Mouse (Mus musculus) erythroblast, embryonic 14.5 days (primary cell): ENCODE data around the gene Asprv1.

Source experiments
- GATA1 ChIP-seq: IDR thresholded peaks from 2 replicates; pipeline ENCODE4 v1.6.1; 2012; ENCODE audit warnings: low read length, inconsistent platforms, mixed read lengths
- TAL1 ChIP-seq: IDR thresholded peaks from 3 replicates; pipeline ENCODE4 v1.6.1; 2012; ENCODE audit warnings: low read length, inconsistent platforms, mixed read lengths

GRCm38 (mm10) chr6:86654270-86654916 lies 26.4 kb downstream of the Asprv1 start:
- TF ChIP-seq GATA1 (no peak), TAL1 (no peak)
